Mouse (Mus musculus): ENCODE data around the gene Gm3500.
"Not testable (repeated sequence)": the region's sequence is repeated elsewhere in the genome, so short reads cannot be mapped to it uniquely, and the experiment has no call there.

Gene Gm3500

GRCm38 (mm10) chr14:5388949-5389348, at the start of gene Gm3500:
Gm3500 (minus strand) TSS chr14:5389049.
- DNase-seq (ENCODE audit: low spot score): not testable (repeated sequence)

GRCm38 (mm10) chr14:5334828-5335227, 54.0 kb downstream of the Gm3500 start, which contains the start of gene Gm3542:
Gm3542 (minus strand) TSS chr14:5334928.
- not testable (repeated sequence) for DNase-seq (ENCODE audit: low spot score)
